Mouse (Mus musculus): ENCODE measurements at regions not wholly inside any gene's neighbourhood (a gene's known extent, or its start where the extent isn't known, plus 50 kb on each side); places are given as distances from the start of the nearest gene placed in this dataset.

DNA sequence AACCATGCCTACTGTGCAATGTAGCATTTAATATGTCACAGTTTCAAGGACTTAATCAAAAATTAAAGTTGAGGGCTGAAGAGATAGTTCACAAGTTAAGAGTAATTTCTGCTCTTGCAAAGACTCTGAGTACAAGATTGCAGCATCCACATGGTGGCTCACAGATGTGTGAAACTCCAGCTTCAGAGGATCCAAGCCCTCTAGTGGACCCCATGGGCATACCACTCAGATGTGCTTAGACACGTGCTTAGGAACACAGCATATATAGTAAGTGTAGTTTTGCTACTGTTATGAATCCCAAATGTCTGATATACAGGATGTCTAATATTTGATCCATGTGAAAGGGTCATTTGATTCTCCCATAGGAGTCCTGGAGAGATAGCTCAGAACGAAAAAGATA, 55.0 kb upstream of the Mad2l1 start:
- DNase-seq (ENCODE audit: low read depth, low spot score): peak; percentile 75

DNA sequence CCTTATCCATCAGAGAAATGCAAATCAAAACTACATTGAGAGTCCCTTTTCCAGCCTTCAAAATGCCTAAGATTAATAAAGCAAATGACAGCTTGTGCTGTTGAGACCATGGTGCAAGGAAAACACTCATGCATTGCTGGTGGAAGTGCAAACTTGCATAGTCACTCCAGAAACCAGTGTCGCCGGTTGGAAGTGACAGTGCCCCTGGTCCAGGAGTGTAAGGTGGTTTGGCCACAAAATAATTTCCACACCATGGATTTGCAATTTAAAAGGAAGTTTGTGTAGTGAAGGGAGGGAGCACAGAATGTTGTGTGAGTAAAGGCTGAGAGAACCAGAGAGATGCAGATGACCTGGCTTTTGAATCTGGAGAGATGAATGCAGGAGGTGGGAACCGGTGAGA, 52.4 kb upstream of the Mad2l1 start:
- DNase-seq (ENCODE audit: low read depth, low spot score): no peak
